26 mouse cellular contexts compared by ENCODE assay signal in genomic region chr6:121380576-121380975, GRCm38 (mm10). TPM values are rescaled to one million over a fixed set of nuclear protein-coding genes. Genes with fewer than 3 reads are reported as not detected.
DNase-seq lines count a peak whose midpoint lies in the region; ATAC-seq and TF ChIP-seq lines count a peak whose summit lies in the region.
"Had no signal": no experiment of that assay in that cellular context is flagged by ENCODE, and none has a peak within 500 bp of the region (broad histone marks: within the 10 kb centered on the region; RNA-seq: fewer than 3 reads in every experiment).

No protein-coding gene starts in this region.

- H3K9me3 ChIP-seq in heart, embryonic 10.5 days: no peaks in the 10 kb centered on the region
- H3K9me3 ChIP-seq in midbrain, embryonic 11.5 days (ENCODE audit: control insufficient read depth, low read length): no peaks in the 10 kb centered on the region
- H3K9me3 ChIP-seq in midbrain, embryonic 10.5 days (replicated peaks): no peaks in the 10 kb centered on the region
- H3K9me3 ChIP-seq: embryonic facial prominence, embryonic 13.5 days; embryonic facial prominence, embryonic 15.5 days; forebrain, embryonic 10.5 days; forebrain, embryonic 12.5 days had no signal

- no peaks in the 10 kb centered on the region for H3K4me1 ChIP-seq in heart, embryonic 10.5 days
- no peaks in the 10 kb centered on the region for H3K4me1 ChIP-seq in midbrain, embryonic 11.5 days (ENCODE audit: control insufficient read depth, insufficient read depth, low read length)
- H3K4me1 ChIP-seq in midbrain, embryonic 10.5 days: 0 out of 2 replicates have a peak, but pooled peaks cover 10% of the 10 kb centered on the region
- H3K4me1 ChIP-seq in brown adipose tissue, adult 24 weeks (ENCODE audit: control insufficient read depth, insufficient read depth, insufficient read length, low read length): no peaks in the 10 kb centered on the region
- H3K4me1 ChIP-seq in lung, adult 2 months (ENCODE audit: control insufficient read depth, insufficient read depth, low read length): no peaks in the 10 kb centered on the region

- no peak overlapping the region for H3K4me2 ChIP-seq in midbrain, embryonic 11.5 days
- H3K4me2 ChIP-seq: embryonic facial prominence, embryonic 13.5 days; embryonic facial prominence, embryonic 15.5 days; forebrain, embryonic 12.5 days had no signal

- H3K9ac ChIP-seq in midbrain, embryonic 11.5 days (ENCODE audit: low read length): no peak overlapping the region
- H3K9ac ChIP-seq: embryonic facial prominence, embryonic 13.5 days; embryonic facial prominence, embryonic 15.5 days; forebrain, embryonic 12.5 days had no signal

- H3K27me3 ChIP-seq in heart, embryonic 10.5 days (ENCODE audit: insufficient read depth, poor library complexity, severe bottlenecking): peaks cover 78% of the 10 kb centered on the region
- H3K27me3 ChIP-seq in midbrain, embryonic 11.5 days (ENCODE audit: control insufficient read depth, insufficient read depth, low read length): no peaks in the 10 kb centered on the region
- peaks cover 5% of the 10 kb centered on the region; the same call in 1 of the 2 replicates for H3K27me3 ChIP-seq in midbrain, embryonic 10.5 days (ENCODE audit: low read depth, poor library complexity, severe bottlenecking)

- no peak for TF ChIP-seq CTCF in lung, adult 2 months (IDR thresholded peaks at IDR 0.05; ENCODE audit: insufficient read depth, low read length)

- WGBS in heart, embryonic 10.5 days: 76% methylated on average over 8 of the region's 8 CpGs
- WGBS in midbrain, embryonic 11.5 days: 76% methylated on average over 8 of the region's 8 CpGs
- WGBS in midbrain, embryonic 10.5 days: 78% methylated on average over 8 of the region's 8 CpGs
- 76% methylated on average over 8 of the region's 8 CpGs for WGBS in lung, adult 2 months

- DNase-seq in heart, adult 11 months: peak; percentile 94
- no peak for DNase-seq in heart, embryonic 10.5 days (ENCODE audit: low spot score)
- peak; percentile 56 for DNase-seq in midbrain, embryonic 11.5 days (ENCODE audit: low spot score, missing footprints)
- DNase-seq in midbrain, embryonic 10.5 days (ENCODE audit: low spot score): no peak
- DNase-seq in lung, adult 2 months: no peak
- DNase-seq: adrenal gland, adult 8-10 months; adrenal gland, postnatal 14 days; adrenal gland, postnatal 36 days; cerebellum, adult 11 months; cerebellum, adult 18-20 months; cerebellum, adult 8-10 months; cerebellum, adult 9-11 months; cerebellum, postnatal 14 days; cerebellum, postnatal 36 days; embryo, embryonic 11 days had no signal

- no peak overlapping the region for H3K27ac ChIP-seq in heart, embryonic 10.5 days
- no peak overlapping the region for H3K27ac ChIP-seq in midbrain, embryonic 11.5 days (ENCODE audit: low read depth, low read length)
- H3K27ac ChIP-seq in midbrain, embryonic 10.5 days (replicated peaks): no peak overlapping the region
- H3K27ac ChIP-seq in brown adipose tissue, adult 24 weeks (replicated peaks; ENCODE audit: low read depth, low read length): peak overlapping the region; percentile 62
- H3K27ac ChIP-seq: embryonic facial prominence, embryonic 13.5 days; embryonic facial prominence, embryonic 15.5 days; forebrain, embryonic 10.5 days; forebrain, embryonic 12.5 days had no signal

- ATAC-seq in midbrain, embryonic 11.5 days (ENCODE audit: low FRiP score): no peak
- ATAC-seq: activated CD4-positive, CD25-positive, alpha-beta regulatory T cell, adult 4 months; forebrain, embryonic 14.5 days; forebrain, embryonic 16.5 days; Patski had no signal

- TF ChIP-seq POLR2A in lung, adult 2 months (IDR thresholded peaks at IDR 0.05; ENCODE audit: borderline replicate concordance, extremely low read depth, low read depth, low read length): no peak

- H3K4me3 ChIP-seq in heart, embryonic 10.5 days: no peak overlapping the region
- no peak overlapping the region for H3K4me3 ChIP-seq in midbrain, embryonic 11.5 days (ENCODE audit: low read depth, low read length)
- H3K4me3 ChIP-seq in midbrain, embryonic 10.5 days: no peak overlapping the region
- H3K4me3 ChIP-seq in brown adipose tissue, adult 24 weeks (ENCODE audit: insufficient read depth, low read depth, low read length): 0 out of 2 replicates have a peak overlapping the region, but pooled peaks have one; percentile 13
- no peak overlapping the region for H3K4me3 ChIP-seq in lung, adult 2 months (replicated peaks; ENCODE audit: extremely low read depth, low read depth, low read length)
- H3K4me3 ChIP-seq: embryonic facial prominence, embryonic 13.5 days; embryonic facial prominence, embryonic 15.5 days; erythroblast, embryonic 14.5 days; forebrain, embryonic 10.5 days; forebrain, embryonic 12.5 days had no signal

- H3K36me3 ChIP-seq in heart, embryonic 10.5 days: no peaks in the 10 kb centered on the region
- no peaks in the 10 kb centered on the region for H3K36me3 ChIP-seq in midbrain, embryonic 11.5 days (ENCODE audit: control insufficient read depth, insufficient read depth, low read length)
- no peaks in the 10 kb centered on the region for H3K36me3 ChIP-seq in midbrain, embryonic 10.5 days
- H3K36me3 ChIP-seq: embryonic facial prominence, embryonic 13.5 days; embryonic facial prominence, embryonic 15.5 days; forebrain, embryonic 10.5 days; forebrain, embryonic 12.5 days had no signal

RNA-seq across cellular contexts. Expression of gene Slc6a12, which starts 37.7 kb away (rescaled TPM):
- polyA plus RNA-seq in heart, embryonic 10.5 days (2016; fragmentation: Nextera tagmentation; extraction: Ambion mirVana): 0.25 TPM in 1 of 2 replicates, not detected in the other
- 0.22 TPM in 1 of 2 replicates, not detected in the other for polyA plus RNA-seq in midbrain, embryonic 11.5 days (2014; fragmentation: Nextera tagmentation; extraction: Ambion mirVana)
- polyA plus RNA-seq in midbrain, embryonic 10.5 days (2016; fragmentation: Nextera tagmentation; extraction: Ambion mirVana): 0.10 TPM in 1 of 2 replicates, not detected in the other
- polyA plus RNA-seq in brown adipose tissue, adult 24 weeks (2012; ENCODE audit: insufficient read depth, insufficient read length, missing spikeins): 0.71 and 1.6 TPM in 2 replicates
- 0.54 and 0.66 TPM in 2 replicates for polyA plus RNA-seq in lung, adult 2 months (2012; rRNA removed)
- polyA plus RNA-seq: activated CD4-positive, CD25-positive, alpha-beta regulatory T cell, adult 4 months; embryonic facial prominence, embryonic 11.5 days; embryonic facial prominence, embryonic 13.5 days; embryonic facial prominence, embryonic 15.5 days; erythroblast, embryonic 14.5 days had no signal

Comparison
In these comparisons a context has a peak if more than half of its experiments do, and no peak if none do; other contexts are left out.
1. DNase-seq: peak in heart, adult 11 months (single experiment) and midbrain, embryonic 11.5 days (single experiment); none in heart, embryonic 10.5 days (single experiment), midbrain, embryonic 10.5 days (single experiment) and lung, adult 2 months (single experiment).